Mouse (Mus musculus): ENCODE measurements at regions not wholly inside any gene's neighbourhood (a gene's known extent, or its start where the extent isn't known, plus 50 kb on each side); places are given as distances from the start of the nearest gene placed in this dataset.

- in situ Hi-C loops (cut with MboI, MseI): no loop called here
These were observed 3638.1 kb upstream of the Gm7489 start for GRCm38 (mm10) chr15:50246418-50247186.

GRCm38 (mm10) chr15:50260057-50260456 lies 3624.6 kb upstream of the Gm7489 start:
- in situ Hi-C loops (cut with MboI, MseI): no loop called here

GRCm38 (mm10) chr15:50261245-50261872 lies 3623.3 kb upstream of the Gm7489 start:
- in situ Hi-C loops (cut with MboI, MseI): no loop called here

GRCm38 (mm10) chr15:50267542-50267941 lies 3617.2 kb upstream of the Gm7489 start:
- in situ Hi-C loops (cut with MboI, MseI): no loop called here

- in situ Hi-C loops (cut with MboI, MseI): no loop called here
These were observed 3613.1 kb upstream of the Gm7489 start for GRCm38 (mm10) chr15:50271646-50272045.

GRCm38 (mm10) chr15:50282576-50282975 lies 3602.1 kb upstream of the Gm7489 start:
- in situ Hi-C loops (cut with MboI, MseI): no loop called here

- in situ Hi-C loops (cut with MboI, MseI): no loop called here
These were observed 3601.2 kb upstream of the Gm7489 start for GRCm38 (mm10) chr15:50283491-50283890.

- in situ Hi-C loops (cut with MboI, MseI): no loop called here
These were observed 3582.9 kb upstream of the Gm7489 start for GRCm38 (mm10) chr15:50301831-50302230.

- in situ Hi-C loops (cut with MboI, MseI): no loop called here
These were observed 3580.6 kb upstream of the Gm7489 start for GRCm38 (mm10) chr15:50304085-50304484.

GRCm38 (mm10) chr15:50320796-50321195 lies 3563.9 kb upstream of the Gm7489 start:
- in situ Hi-C loops (cut with MboI, MseI): no loop called here

GRCm38 (mm10) chr15:50345536-50345935 lies 3539.2 kb upstream of the Gm7489 start:
- in situ Hi-C loops (cut with MboI, MseI): no loop called here

GRCm38 (mm10) chr15:50346953-50347352 lies 3537.8 kb upstream of the Gm7489 start:
- in situ Hi-C loops (cut with MboI, MseI): no loop called here

GRCm38 (mm10) chr15:50360033-50360988 lies 3524.4 kb upstream of the Gm7489 start:
- in situ Hi-C loops (cut with MboI, MseI): loop anchor here (5.0 kb wide), 1 partner anchor 337 kb away; no protein-coding TSS in a partner anchor

- in situ Hi-C loops (cut with MboI, MseI): loop anchor here (5.0 kb wide), 1 partner anchor 336 kb away; no protein-coding TSS in a partner anchor
These were observed 3523.4 kb upstream of the Gm7489 start for GRCm38 (mm10) chr15:50361334-50361733.

- in situ Hi-C loops (cut with MboI, MseI): loop anchor here (5.0 kb wide), 1 partner anchor 335 kb away; no protein-coding TSS in a partner anchor
These were observed 3522.8 kb upstream of the Gm7489 start for GRCm38 (mm10) chr15:50361751-50362507.

GRCm38 (mm10) chr15:50400006-50400781 lies 3484.5 kb upstream of the Gm7489 start:
- in situ Hi-C loops (cut with MboI, MseI): no loop called here

- in situ Hi-C loops (cut with MboI, MseI): no loop called here
These were observed 3483.3 kb upstream of the Gm7489 start for GRCm38 (mm10) chr15:50401386-50401785.

GRCm38 (mm10) chr15:50402551-50402950 lies 3482.2 kb upstream of the Gm7489 start:
- in situ Hi-C loops (cut with MboI, MseI): no loop called here

- in situ Hi-C loops (cut with MboI, MseI): no loop called here
These were observed 3480.8 kb upstream of the Gm7489 start for GRCm38 (mm10) chr15:50403883-50404282.

- in situ Hi-C loops (cut with MboI, MseI): no loop called here
These were observed 3475.7 kb upstream of the Gm7489 start for GRCm38 (mm10) chr15:50408985-50409384.

All from T-helper 1 cell (primary cell).